Mouse (Mus musculus) brain, embryonic 14.5 days (tissue): ENCODE measurements around the gene Smtn. TPM values are rescaled to one million over a fixed set of nuclear protein-coding genes. Genes with fewer than 3 reads are reported as not detected.
A peak's percentile ranks its signal among the peaks of the same experiment; 100 is the strongest.

ENCODE experiments used
- DNase-seq: peaks from one replicate; pipeline ENCODE4 v3.0.0-alpha.2; 2011; ENCODE audit warnings: low read depth
- CTCF ChIP-seq: fragments of 200-500 bp; IDR thresholded peaks from 2 replicates; pipeline ENCODE4 v1.5.1; 2012; ENCODE audit warnings: inconsistent platforms, mild to moderate bottlenecking, moderate library complexity, borderline replicate concordance; ENCODE audit not compliant: insufficient read depth, insufficient read length; ENCODE audit errors: extremely low read depth
- POLR2A ChIP-seq: fragments of 200-500 bp; IDR thresholded peaks from 2 replicates; pipeline ENCODE4 v1.6.1; 2012; ENCODE audit warnings: mild to moderate bottlenecking, inconsistent platforms, borderline replicate concordance; ENCODE audit not compliant: poor library complexity, insufficient read depth, insufficient read length, severe bottlenecking; ENCODE audit errors: extremely low read depth
- polyA plus RNA-seq: library from polyadenylated mRNA; depleted of rRNA; stranded (reverse); fragments of >200 nt; gene quantifications from 2 replicates; pipeline ENCODE4 v1.2.3, GENCODE M21; 2012

Gene Smtn
- polyA plus RNA-seq, 1 experiment = 12.7 TPM

DNA sequence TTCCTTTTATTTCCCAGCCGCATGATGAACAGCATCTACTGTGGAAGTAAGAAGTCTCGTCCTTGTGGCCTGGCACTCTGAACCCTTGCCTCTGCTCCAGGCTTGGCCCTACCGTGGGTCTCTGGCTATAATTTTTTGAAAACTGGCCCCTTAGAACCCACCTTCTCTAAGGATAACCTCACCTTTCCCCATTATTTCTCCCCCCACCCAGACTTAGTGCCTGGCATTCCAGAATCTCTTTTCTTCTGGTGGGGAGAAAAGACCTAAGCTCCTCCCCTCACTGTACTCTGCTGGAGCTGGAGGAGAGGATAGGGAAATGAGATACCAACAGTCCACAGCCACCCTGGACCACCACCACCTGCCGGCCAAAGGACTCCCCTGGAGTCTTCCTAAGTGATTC lies 25.2 kb downstream of the Smtn start:
- no peak for TF ChIP-seq CTCF
- TF ChIP-seq POLR2A = no peak
- DNase-seq = no peak

DNA sequence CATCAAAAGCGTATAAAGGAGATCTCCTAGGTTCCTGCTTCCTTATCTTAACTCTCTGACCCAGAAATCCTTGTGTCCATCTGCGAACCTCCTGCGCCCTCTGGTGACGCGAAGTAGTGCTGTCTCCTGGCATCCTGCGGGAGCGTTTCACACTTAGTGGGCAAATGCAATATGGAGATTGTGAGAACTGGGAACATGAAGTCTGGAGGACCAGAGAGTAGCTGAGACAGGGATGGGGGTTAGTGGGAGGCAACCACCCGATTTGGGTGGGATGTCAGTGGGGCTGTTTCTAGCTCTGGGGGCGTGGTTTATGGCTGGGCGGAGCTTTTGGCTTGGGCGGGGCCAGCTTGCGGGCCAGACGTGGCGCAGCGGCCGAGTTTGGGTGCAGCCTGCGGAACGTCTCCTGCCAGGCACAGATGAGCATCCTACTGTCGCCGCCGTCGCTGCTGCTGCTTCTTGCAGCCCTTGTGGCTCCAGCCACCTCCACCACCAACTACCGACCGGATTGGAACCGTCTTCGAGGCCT lies 25.8 kb downstream of the Smtn start, which contains the start of gene Selenom:
Gene Selenom, plus strand, starts transcription at position 156 of the 526 bp plus-strand sequence.
- peak; percentile 91 for DNase-seq
- TF ChIP-seq POLR2A = peak; percentile 32; the same call in 1 of the 2 replicates
- peak; percentile 93 for TF ChIP-seq CTCF

DNA sequence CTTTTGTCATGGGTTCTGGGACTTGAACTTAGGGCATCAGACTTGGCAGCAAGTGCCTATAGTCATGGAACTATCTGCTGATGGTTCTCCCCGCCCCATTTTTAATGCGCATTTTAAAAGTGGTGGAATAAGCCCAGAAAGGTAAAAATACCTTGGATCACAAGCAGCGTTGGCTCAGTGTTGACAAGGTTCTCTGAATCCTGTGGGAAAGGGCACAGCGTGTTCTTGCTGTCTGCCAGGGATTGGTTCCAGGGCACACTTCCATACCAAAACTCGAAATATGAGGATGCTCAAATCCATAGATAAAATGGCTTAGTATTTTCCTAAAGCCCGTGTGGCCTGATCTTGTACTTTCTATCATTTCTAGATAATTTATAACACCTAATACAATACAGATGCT lies 27.1 kb downstream of the Smtn start:
- DNase-seq = no peak
- TF ChIP-seq POLR2A (no peak), CTCF (no peak)

DNA sequence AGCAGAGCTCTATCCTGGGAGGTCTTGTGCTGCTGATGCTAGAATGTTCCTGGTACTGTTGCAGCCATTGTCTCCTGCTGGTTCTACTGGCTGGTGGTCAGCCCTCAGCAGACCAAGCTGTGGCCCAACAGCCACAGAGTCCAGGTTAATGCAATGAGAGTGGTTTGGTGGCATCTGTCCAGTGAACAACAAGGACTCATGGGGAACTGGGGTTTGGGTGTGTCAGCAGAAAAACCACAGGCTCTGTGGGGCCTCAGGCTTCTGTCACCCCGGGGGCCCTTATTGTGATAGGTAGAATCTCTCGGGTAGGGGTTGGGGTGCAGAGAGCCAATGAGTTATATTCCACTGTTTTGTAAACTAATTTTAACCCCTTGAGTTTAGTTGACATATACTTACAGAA lies 30.1 kb downstream of the Smtn start:
- TF ChIP-seq POLR2A (no peak), CTCF (no peak)
- DNase-seq = no peak

DNA sequence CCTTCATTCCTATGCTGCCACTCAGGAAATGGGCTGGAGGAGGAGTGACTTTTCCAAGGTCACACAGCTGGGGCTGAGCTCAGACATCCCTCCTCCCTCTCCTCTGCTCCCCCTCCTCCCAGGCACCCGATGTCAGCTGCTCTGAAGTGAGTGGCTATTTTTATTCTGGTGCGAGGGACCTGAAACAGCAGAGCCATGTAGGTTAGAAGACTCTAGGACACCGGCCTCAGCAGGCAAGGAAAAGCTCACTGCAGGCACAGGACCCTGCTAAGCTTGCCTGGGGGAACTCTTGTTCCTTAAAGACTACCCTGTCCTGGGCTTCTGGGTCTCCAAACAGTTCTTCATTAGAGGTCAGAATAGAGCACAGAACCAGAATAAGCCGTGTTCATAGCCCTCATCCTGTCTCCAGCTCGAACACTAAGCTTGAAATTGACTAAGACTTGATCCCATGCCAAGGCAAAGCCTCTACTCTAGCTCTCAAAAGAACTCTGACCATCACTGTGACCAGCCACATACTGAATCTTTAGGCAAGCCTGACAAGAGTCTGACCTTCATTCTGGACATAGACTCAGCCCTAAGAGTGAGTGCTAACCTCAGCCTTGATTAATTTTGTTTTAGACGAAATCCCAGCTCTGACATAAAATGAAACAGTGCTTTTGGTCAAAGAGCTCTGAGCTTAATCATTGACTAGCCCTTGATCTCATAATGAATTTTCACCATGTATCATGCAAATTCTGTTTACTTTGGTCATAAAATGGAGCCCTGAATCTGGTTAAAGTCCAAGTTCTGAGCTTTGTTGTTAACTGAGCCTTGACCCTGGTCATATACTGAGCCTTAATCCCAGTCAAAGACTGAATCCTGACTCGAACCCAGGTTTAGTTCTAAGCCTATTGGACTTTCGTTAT lies 31.0 kb downstream of the Smtn start:
- no peak for DNase-seq
- TF ChIP-seq CTCF = no peak
- no peak for TF ChIP-seq POLR2A

DNA sequence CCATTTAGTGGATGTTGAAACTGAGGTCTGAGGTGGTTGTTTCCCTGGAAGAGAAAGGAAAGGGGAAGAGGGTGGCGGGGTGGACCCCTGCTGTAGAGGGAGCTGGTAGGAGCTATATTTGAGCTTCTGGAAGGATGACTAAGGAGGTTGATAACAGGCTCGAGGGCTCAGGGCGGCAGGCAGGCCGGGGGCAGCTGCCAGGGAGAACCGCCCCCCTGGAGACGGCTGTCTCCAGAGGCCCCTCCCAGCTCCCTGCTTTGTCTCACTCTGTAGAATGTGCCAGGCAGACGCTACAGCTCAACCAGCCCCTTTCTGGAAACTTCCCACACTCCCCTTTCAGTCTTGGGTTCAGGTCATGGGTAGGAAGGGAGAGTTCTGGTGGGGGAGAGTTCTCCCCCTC lies 32.2 kb downstream of the Smtn start:
- DNase-seq = no peak
- TF ChIP-seq CTCF (no peak), POLR2A (no peak)

DNA sequence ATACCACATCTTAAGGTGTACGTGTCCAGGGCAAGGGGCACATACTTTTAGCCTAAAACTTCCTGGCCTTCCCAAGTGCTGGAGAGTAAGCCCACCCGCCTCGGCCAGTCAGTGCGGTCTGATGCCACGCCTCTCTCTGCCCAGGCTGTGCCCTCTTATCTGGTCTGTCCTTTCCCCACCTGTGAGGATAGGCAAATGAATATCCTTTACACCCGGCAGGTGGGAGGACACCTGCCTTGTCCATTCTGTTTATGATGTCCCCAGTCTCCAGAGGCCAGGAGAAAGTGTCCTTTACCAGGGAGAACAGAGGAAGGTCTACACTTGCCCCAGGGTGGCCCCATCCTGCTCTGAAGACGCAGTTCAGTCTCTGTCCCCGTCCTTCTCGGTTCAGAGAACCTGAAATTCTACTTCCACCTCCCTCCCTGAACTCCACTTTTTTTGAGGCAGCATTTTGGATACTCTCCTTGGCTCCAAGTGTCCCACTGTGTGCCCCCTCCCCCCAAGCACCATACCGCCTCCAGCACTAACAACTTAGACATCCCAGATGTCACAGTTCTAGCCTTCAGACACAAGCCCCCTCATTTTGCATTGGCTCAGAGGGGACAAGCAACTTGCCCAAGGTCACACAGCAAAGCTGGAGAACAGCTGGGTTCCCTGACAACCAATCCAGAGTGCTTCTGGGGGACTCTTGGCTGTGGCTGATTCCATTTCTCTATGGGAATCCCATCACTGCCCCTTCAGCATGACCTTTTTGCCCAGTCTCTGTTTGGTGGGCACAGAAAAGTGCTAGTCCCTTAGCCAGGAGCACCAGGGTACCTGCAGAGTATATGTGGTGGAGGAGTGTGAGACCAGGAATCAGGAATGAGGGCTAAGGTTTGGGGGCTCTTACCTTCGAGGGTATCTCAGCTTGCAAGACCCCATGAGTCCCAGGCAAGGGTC lies 36.4 kb downstream of the Smtn start:
- TF ChIP-seq CTCF (no peak), POLR2A (no peak)
- DNase-seq = no peak

DNA sequence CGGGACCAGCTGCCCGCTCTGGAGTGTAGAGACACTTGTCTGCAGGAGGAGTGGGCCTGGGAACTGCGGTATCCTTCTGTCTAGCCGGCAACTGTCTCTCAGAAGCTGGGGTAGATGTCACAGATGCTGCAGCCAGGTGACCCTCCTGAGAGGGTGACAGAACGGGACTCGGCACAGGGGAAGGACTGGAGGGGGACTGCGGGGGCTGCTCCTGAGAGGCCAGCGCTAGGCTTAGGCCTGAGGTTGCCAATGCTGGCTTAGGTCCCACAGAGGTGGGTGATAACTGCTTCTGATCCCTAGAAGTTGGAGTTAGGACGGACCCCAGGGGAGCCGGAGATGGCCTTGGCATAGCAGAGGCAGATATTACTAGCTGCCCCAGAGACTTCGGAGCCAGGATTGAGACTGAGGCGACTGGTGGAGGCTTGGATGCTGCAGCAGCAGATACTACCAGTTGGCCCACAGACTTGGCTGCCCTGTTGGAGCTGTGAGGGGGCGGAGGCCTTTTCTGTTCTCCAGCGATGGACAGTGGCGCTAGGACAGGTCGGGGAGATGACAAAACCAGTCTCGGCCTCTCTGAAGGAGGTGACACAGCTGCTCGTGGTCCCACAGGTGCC lies 37.8 kb downstream of the Smtn start:
- TF ChIP-seq POLR2A (no peak), CTCF (no peak)
- no peak for DNase-seq

DNA sequence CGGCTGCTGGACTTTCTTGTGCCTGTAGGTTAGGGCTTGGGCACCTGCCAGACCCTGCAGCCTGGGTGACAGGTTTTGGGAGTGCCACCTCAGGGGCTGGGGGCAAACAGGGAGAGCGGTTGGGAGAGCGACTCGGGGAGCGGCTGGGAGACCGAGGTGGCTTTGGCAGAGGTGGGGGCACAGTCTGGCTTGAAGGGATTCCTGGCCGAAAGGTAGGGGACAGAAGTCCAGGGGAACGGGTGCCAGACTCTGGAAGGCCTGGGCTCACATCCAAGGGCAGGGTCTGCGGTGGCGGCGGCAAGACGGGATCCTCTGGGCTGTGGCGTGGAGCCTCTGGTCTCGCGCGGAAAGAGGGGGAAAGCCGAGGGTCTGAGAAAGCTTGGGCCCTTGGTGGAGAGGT lies 38.4 kb downstream of the Smtn start:
- TF ChIP-seq POLR2A (no peak), CTCF (no peak)
- no peak for DNase-seq

DNA sequence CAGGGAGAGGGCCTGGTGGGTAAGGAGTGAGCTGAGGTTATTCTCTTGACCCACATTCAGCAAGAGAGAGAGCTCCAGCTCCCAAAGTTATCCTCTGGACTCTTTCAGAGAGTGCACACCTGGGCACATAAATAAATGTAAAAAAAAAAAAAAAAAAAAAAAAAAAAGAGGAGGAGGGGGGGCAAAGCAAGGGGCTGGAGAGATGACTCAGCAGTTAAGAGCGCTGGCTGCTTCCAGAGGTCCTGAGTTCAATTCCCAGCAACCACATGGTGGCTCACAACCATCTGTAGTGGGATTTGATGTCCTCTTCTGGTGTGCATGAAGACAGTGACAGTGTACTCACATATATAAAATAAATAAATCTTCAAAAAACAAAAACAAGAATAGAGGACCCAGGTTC lies 43.1 kb downstream of the Smtn start:
- no peak for DNase-seq
- TF ChIP-seq POLR2A (no peak), CTCF (no peak)

DNA sequence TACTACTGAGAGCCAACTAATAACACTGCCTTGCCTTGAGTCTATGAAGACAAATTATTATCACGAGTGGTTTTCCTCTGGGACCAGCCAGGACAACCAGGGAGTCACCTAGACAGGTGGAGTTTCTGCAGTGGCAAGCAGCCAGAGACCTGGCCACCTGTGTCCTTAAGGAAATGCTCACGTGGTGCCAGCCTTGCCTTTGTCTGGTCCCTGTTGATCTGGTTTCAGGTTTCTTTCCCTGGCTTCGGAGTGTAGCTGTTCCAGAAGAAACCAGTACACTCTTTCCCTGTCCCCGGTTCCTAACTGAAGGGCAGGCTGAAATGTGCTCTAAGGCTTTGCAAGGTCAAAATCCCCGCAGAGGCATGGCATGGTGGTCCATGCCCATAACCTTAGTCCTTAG lies 43.7 kb downstream of the Smtn start:
- no peak for DNase-seq
- TF ChIP-seq CTCF (no peak), POLR2A (no peak)

DNA sequence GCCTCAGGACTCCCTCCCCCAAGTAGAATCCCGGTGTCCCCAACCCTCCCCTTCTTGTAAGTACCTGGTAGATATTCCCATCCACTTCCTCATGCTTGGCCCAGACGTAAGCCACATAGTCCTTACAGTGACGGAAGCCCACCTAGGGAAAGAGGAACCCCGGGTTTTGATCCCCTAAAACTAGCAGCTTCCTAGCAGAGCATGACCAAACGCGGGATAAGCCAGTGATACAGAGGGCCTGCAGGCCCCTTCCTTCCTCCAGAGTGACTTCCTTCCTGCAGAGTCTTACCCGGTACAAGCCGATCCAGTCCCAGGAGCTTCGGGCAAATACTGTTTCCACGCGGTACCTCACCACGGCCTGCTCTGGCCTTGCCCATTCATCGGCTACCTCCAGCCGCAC lies 44.9 kb downstream of the Smtn start:
- TF ChIP-seq POLR2A (no peak), CTCF (no peak)
- no peak for DNase-seq
